Mouse (Mus musculus): ENCODE data around the gene Smurf1.

- TF ChIP-seq CTCF (IDR thresholded peaks at IDR 0.05) (no peak), EP300 (IDR thresholded peaks at IDR 0.05) (no peak)
Observed at GRCm38 (mm10) chr5:144928856-144929713, 36.6 kb downstream of the Smurf1 start.
